ENCODE assay signal across 8 mouse cellular contexts in genomic region chr4:10873549-10873919, GRCm38 (mm10). TPM values are rescaled to one million over a fixed set of nuclear protein-coding genes. Genes with fewer than 3 reads are reported as not detected.
DNase-seq lines count a peak whose midpoint lies in the region; ATAC-seq lines count a peak whose summit lies in the region.

No protein-coding gene starts in this region.

- H3K27ac ChIP-seq in hindbrain, embryonic 16.5 days (ENCODE audit: low read depth, low read length): peak overlapping the region; percentile 72
- H3K27ac ChIP-seq in midbrain, embryonic 11.5 days (ENCODE audit: low read depth, low read length): no peak overlapping the region

- H3K9me3 ChIP-seq in hindbrain, embryonic 16.5 days (ENCODE audit: control insufficient read depth, low read length): no peaks in the 10 kb centered on the region
- no peaks in the 10 kb centered on the region for H3K9me3 ChIP-seq in midbrain, embryonic 11.5 days (ENCODE audit: control insufficient read depth, low read length)

- peak; percentile 65 for ATAC-seq in hindbrain, embryonic 16.5 days
- peak; percentile 59 for ATAC-seq in midbrain, embryonic 11.5 days (ENCODE audit: low FRiP score)

- H3K9ac ChIP-seq in hindbrain, embryonic 16.5 days (ENCODE audit: low read depth, low read length): peak overlapping the region; percentile 77
- H3K9ac ChIP-seq in midbrain, embryonic 11.5 days (ENCODE audit: low read length): peak overlapping the region; percentile 0; the same call in 1 of the 2 replicates

- H3K27me3 ChIP-seq in hindbrain, embryonic 16.5 days (replicated peaks; ENCODE audit: control insufficient read depth, insufficient read depth, low read length): no peaks in the 10 kb centered on the region
- H3K27me3 ChIP-seq in midbrain, embryonic 11.5 days (ENCODE audit: control insufficient read depth, insufficient read depth, low read length): no peaks in the 10 kb centered on the region

- peak overlapping the region; percentile 82 for H3K4me3 ChIP-seq in hindbrain, embryonic 16.5 days (ENCODE audit: low read length)
- H3K4me3 ChIP-seq in midbrain, embryonic 11.5 days (ENCODE audit: low read depth, low read length): peak overlapping the region; percentile 81

- DNase-seq in adrenal gland, postnatal 36 days: peak; percentile 27 to 54
- no peak for DNase-seq in adrenal gland, postnatal 4 days (ENCODE audit: low spot score in 2 of 2)
- DNase-seq in ovary, postnatal 14 days (ENCODE audit: low spot score): peak; percentile 18
- no peak for DNase-seq in ovary, postnatal 36 days (ENCODE audit: low spot score)
- DNase-seq in midbrain, embryonic 11.5 days (ENCODE audit: low spot score, missing footprints): no peak
- no peak for DNase-seq in left cerebral cortex, adult 9 months (ENCODE audit: low spot score in 2 of 2)
- no peak for DNase-seq in adrenal gland, adult 18-20 months (ENCODE audit: low spot score in 2 of 2)

- no peaks in the 10 kb centered on the region for H3K36me3 ChIP-seq in hindbrain, embryonic 16.5 days (ENCODE audit: control insufficient read depth, insufficient read depth, low read length)
- H3K36me3 ChIP-seq in midbrain, embryonic 11.5 days (ENCODE audit: control insufficient read depth, insufficient read depth, low read length): no peaks in the 10 kb centered on the region

- 2% methylated on average over 6 of the region's 8 CpGs for WGBS in hindbrain, embryonic 16.5 days
- 4% methylated on average over 8 of the region's 8 CpGs for WGBS in midbrain, embryonic 11.5 days

- H3K4me2 ChIP-seq in hindbrain, embryonic 16.5 days (ENCODE audit: low read length): peak overlapping the region; percentile 67
- peak overlapping the region; percentile 69 for H3K4me2 ChIP-seq in midbrain, embryonic 11.5 days

- H3K4me1 ChIP-seq in hindbrain, embryonic 16.5 days (ENCODE audit: control insufficient read depth, insufficient read depth, low read depth, low read length): peaks cover 10% of the 10 kb centered on the region
- H3K4me1 ChIP-seq in midbrain, embryonic 11.5 days (ENCODE audit: control insufficient read depth, insufficient read depth, low read length): peaks cover 8% of the 10 kb centered on the region; the same call in 1 of the 2 replicates

RNA-seq across cellular contexts. Expression of gene 2610301B20Rik, which starts 0.8 kb away (rescaled TPM):
- total RNA-seq in adrenal gland, postnatal 36 days (2021): 10 to 100 TPM; 21.9 to 23.5 TPM
- total RNA-seq in adrenal gland, postnatal 4 days (2021): 10 to 100 TPM; 21.5 to 24.5 TPM
- polyA plus RNA-seq in hindbrain, embryonic 16.5 days (2015; fragmentation: Nextera tagmentation; extraction: Ambion mirVana): 46.0 and 46.3 TPM in 2 replicates
- 63.8 and 66.2 TPM in 2 replicates for polyA plus RNA-seq in midbrain, embryonic 11.5 days (2014; fragmentation: Nextera tagmentation; extraction: Ambion mirVana)
- 10 to 100 TPM; 17.5 to 18.2 TPM for total RNA-seq in adrenal gland, adult 18-20 months (2021)

Comparison
In these comparisons a context has a peak if more than half of its experiments do, and no peak if none do; other contexts are left out.
1. DNase-seq: peak in adrenal gland, postnatal 36 days (2 of 2) and ovary, postnatal 14 days (single experiment); none in adrenal gland, postnatal 4 days (0 of 2), ovary, postnatal 36 days (single experiment), midbrain, embryonic 11.5 days (single experiment), left cerebral cortex, adult 9 months (0 of 2) and adrenal gland, adult 18-20 months (0 of 2).